Mouse (Mus musculus) bone marrow, adult 2 months (tissue): ENCODE measurements around the gene Gm45799.

ENCODE experiments used
- CTCF ChIP-seq: fragments of 200-500 bp; IDR thresholded peaks from 2 replicates; pipeline ENCODE4 v1.5.1; 2011; ENCODE audit warnings: low read length, control low read depth; ENCODE audit not compliant: control insufficient read depth, insufficient read depth
- POLR2A ChIP-seq: fragments of 200-500 bp; IDR thresholded peaks from 2 replicates; pipeline ENCODE4 v1.6.1; 2011; ENCODE audit warnings: low read depth, mild to moderate bottlenecking, control low read depth, low read length, borderline replicate concordance; ENCODE audit not compliant: control insufficient read depth

GRCm38 (mm10) chr7:105608467-105608866, 31.9 kb upstream of the Gm45799 start:
- no peak for TF ChIP-seq CTCF
- TF ChIP-seq POLR2A: no peak
